Mouse (Mus musculus) frontal cortex, postnatal 36 days (tissue): Measurements from ENCODE around the gene Rcc2.

ENCODE experiments used
- DNase-seq, 2 experiments: peaks; one replicate each; pipeline ENCODE4 v3.0.0; 2022; ENCODE audit warnings: low spot score in 2 of 2

Gene Rcc2

GRCm38 (mm10) chr4:140755811-140756210, 55.5 kb downstream of the Rcc2 start:
- DNase-seq = no peak

DNA sequence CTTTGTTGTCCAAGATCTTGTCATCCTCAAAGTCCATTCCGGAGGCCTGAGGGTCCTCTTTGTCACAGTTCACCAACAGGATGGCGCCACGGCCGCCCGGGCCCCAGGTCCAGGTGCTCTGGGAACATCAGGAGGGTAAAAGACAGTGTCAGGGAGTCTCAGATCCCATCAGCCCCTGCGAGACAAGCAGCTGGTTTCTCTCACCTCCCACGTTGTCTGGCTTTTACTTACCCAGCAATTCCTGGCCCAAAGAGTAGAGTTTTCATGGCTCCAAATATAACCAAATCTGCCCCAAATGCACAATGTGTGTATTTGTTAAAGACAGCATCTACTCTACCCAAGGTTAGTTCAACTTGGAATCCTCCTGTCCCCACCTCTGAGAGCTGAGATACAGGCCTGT, 61.3 kb downstream of the Rcc2 start:
- no peak for DNase-seq

DNA sequence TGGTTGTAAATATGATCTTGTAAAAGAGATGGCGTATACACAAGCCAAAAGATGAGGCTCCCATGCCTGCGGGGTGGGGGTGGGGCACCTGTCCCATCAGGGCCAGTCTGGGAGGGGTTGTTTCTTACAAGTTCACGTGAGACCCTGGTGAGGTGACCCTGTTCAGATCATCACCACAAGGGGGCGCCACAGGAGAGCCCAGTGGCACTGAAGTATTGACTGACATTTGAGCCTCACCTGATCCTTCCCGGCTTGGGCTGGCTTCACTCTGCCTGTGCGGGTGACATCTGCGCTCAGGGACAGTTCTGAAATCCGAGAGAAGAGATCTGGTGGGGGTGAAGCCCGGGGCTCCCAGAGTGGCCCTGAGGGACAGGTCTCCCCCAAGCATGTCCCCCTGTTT, 62.8 kb downstream of the Rcc2 start:
- peak; percentile 11 to 19 for DNase-seq

- no peak for DNase-seq
Measured at GRCm38 (mm10) chr4:140765936-140766335, 65.6 kb downstream of the Rcc2 start.

GRCm38 (mm10) chr4:140768973-140769372, 68.6 kb downstream of the Rcc2 start:
- no peak for DNase-seq

- DNase-seq = no peak
Measured at GRCm38 (mm10) chr4:140770433-140770832, 70.1 kb downstream of the Rcc2 start.

- no peak for DNase-seq
Measured at GRCm38 (mm10) chr4:140771091-140771490, 70.8 kb downstream of the Rcc2 start.
